Mouse (Mus musculus) ES-Bruce4 (cell line): ENCODE measurements at regions not wholly inside any gene's neighbourhood (a gene's known extent, or its start where the extent isn't known, plus 50 kb on each side); places are given as distances from the start of the nearest gene placed in this dataset.

Experiments
- H3K27ac ChIP-seq: 2 replicates; pipeline ENCODE4 v1.5.1; 2012; ENCODE audit warnings: low read length, inconsistent platforms; ENCODE audit not compliant: insufficient read depth
- H3K27me3 ChIP-seq: 2 replicates; pipeline ENCODE4 v1.6.1; 2012; ENCODE audit warnings: mild to moderate bottlenecking, low read length, inconsistent platforms; ENCODE audit not compliant: control insufficient read depth, poor library complexity, insufficient read depth, severe bottlenecking
- H3K36me3 ChIP-seq: 2 replicates; pipeline ENCODE4 v1.6.1; 2012; ENCODE audit warnings: inconsistent platforms, mild to moderate bottlenecking, low read length, moderate library complexity; ENCODE audit not compliant: control insufficient read depth, poor library complexity, insufficient read depth, severe bottlenecking
- H3K4me1 ChIP-seq: one replicate; pipeline ENCODE4 v1.8.1; 2011; ENCODE audit warnings: low read length; ENCODE audit not compliant: control insufficient read depth, insufficient read depth
- H3K4me3 ChIP-seq: 2 replicates; pipeline ENCODE4 v1.5.1; 2011; ENCODE audit warnings: low read depth, mild to moderate bottlenecking, low read length
- H3K9ac ChIP-seq: 2 replicates; pipeline ENCODE4 v1.6.1; 2012; ENCODE audit warnings: low read depth, mild to moderate bottlenecking, inconsistent platforms; ENCODE audit not compliant: poor library complexity, severe bottlenecking
- H3K9me3 ChIP-seq: replicated peaks from 2 replicates; pipeline ENCODE4 v1.6.1; 2012; ENCODE audit warnings: mild to moderate bottlenecking, low read length, inconsistent platforms; ENCODE audit not compliant: control insufficient read depth, poor library complexity, insufficient read depth, severe bottlenecking
- CTCF ChIP-seq: IDR thresholded peaks from one replicate; pipeline ENCODE4 v1.8.1; 2011; ENCODE audit warnings: low read depth, low read length
- EP300 ChIP-seq: IDR thresholded peaks from 2 replicates; pipeline ENCODE4 v1.6.1; 2011; ENCODE audit warnings: low read depth, low read length; ENCODE audit not compliant: insufficient read depth
- POLR2A ChIP-seq: IDR thresholded peaks from one replicate; pipeline ENCODE4 v1.8.1; 2011; ENCODE audit warnings: low read length; ENCODE audit not compliant: insufficient read depth

DNA sequence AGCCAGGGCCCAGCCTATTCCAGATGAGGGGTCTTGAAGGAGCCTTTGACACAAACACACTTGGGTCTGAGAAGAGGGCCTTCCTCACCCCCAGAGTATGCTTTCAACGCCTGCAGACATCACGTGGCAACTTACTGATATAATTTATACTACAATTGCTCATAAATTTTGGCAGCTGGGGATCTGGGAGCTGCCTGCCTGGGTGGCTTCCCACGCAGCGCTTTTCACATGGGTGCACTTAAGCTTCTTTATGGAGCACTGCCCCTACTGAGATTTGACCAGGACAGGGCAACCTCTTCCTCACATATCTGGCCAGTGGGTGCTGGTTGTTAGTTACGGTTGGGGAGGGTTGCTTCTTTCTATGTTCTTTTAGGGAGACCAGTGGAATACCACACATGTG is 61.6 kb downstream of the Spesp1 start:
- H3K9ac ChIP-seq, result no peak overlapping the region
- H3K27ac ChIP-seq, result no peak overlapping the region
- H3K4me1 ChIP-seq, result peaks cover 3% of the 10 kb centered on the region
- H3K27me3 ChIP-seq, result no peaks in the 10 kb centered on the region
- TF ChIP-seq CTCF (no peak), EP300 (no peak), POLR2A (no peak)
- no peaks in the 10 kb centered on the region for H3K9me3 ChIP-seq
- no peaks in the 10 kb centered on the region for H3K36me3 ChIP-seq
- H3K4me3 ChIP-seq, result no peak overlapping the region

- TF ChIP-seq CTCF (no peak), POLR2A (no peak)
- Histone ChIP-seq H3K9me3 (no peaks in the 10 kb centered on the region), H3K9ac (no peak overlapping the region), H3K4me1 (no peaks in the 10 kb centered on the region), H3K4me3 (no peak overlapping the region), H3K27me3 (no peaks in the 10 kb centered on the region), H3K36me3 (no peaks in the 10 kb centered on the region), H3K27ac (no peak overlapping the region)
Observed at GRCm38 (mm10) chr9:62215151-62215859, 66.7 kb downstream of the Spesp1 start.

- H3K27me3 ChIP-seq, result no peaks in the 10 kb centered on the region
- TF ChIP-seq CTCF, result no peak
- TF ChIP-seq EP300, result no peak
- no peak for TF ChIP-seq POLR2A
- H3K9ac ChIP-seq, result no peak overlapping the region
- H3K27ac ChIP-seq, result no peak overlapping the region
- no peak overlapping the region for H3K4me3 ChIP-seq
- H3K4me1 ChIP-seq, result no peaks in the 10 kb centered on the region
- H3K9me3 ChIP-seq, result no peaks in the 10 kb centered on the region
- no peaks in the 10 kb centered on the region for H3K36me3 ChIP-seq
Observed at GRCm38 (mm10) chr9:62214546-62214945, 67.5 kb downstream of the Spesp1 start.

- Histone ChIP-seq H3K36me3 (no peaks in the 10 kb centered on the region), H3K27me3 (no peaks in the 10 kb centered on the region), H3K4me3 (no peak overlapping the region), H3K4me1 (no peaks in the 10 kb centered on the region), H3K9me3 (no peaks in the 10 kb centered on the region), H3K27ac (no peak overlapping the region), H3K9ac (no peak overlapping the region)
- TF ChIP-seq CTCF, result no peak
- no peak for TF ChIP-seq EP300
- TF ChIP-seq POLR2A, result no peak
Observed at GRCm38 (mm10) chr9:62212615-62213014, 69.4 kb downstream of the Spesp1 start.

DNA sequence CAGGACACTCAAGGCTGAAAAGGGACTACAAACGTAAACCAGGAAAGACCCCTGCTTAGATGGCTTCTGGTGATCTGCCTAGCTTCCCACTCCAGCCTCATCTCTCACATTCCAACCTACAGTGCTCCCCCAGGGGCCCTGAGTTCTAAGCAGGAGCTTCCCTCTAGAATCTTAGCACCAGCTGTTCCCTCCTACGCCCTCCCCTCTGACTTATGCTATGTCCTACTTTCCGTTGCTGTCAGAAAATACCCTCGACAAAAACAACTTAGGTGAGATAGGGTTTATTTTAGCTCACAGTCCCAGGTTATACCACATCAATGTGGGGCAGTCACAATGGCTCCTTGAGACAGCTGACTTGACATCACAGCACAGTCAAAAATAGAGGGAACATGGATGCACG is 71.2 kb downstream of the Spesp1 start:
- no peak for TF ChIP-seq EP300
- no peak for TF ChIP-seq CTCF
- no peak for TF ChIP-seq POLR2A
- no peak overlapping the region for H3K9ac ChIP-seq

DNA sequence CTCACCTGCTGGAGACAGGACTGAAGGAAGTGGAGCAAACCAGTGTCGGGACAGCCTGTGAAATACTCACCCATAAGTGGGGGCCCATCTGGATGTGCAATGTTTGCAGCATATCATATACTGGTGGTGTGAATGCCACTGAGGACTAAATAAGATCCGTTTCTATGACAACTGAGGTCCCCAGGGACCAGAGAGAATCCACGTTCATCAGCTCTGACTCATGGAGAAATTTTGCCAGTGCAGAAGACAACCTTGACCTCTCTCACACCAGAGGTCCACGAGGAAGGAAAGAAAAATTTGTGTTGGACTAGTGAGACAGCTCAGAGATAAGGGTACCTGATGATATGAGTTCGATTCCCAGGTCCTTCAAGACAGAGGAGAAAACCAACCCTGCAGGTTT is 73.6 kb downstream of the Spesp1 start:
- TF ChIP-seq CTCF (no peak), EP300 (no peak), POLR2A (no peak)
- Histone ChIP-seq H3K4me3 (no peak overlapping the region), H3K27ac (no peak overlapping the region), H3K9ac (no peak overlapping the region), H3K4me1 (no peaks in the 10 kb centered on the region), H3K36me3 (no peaks in the 10 kb centered on the region), H3K27me3 (no peaks in the 10 kb centered on the region), H3K9me3 (peaks cover 5% of the 10 kb centered on the region)

More for the DNA sequence above, 71.2 kb downstream of the Spesp1 start:
- no peaks in the 10 kb centered on the region for H3K36me3 ChIP-seq
- peaks cover 4% of the 10 kb centered on the region for H3K9me3 ChIP-seq
- H3K4me1 ChIP-seq, result no peaks in the 10 kb centered on the region
- no peak overlapping the region for H3K27ac ChIP-seq
- H3K27me3 ChIP-seq, result no peaks in the 10 kb centered on the region
- H3K4me3 ChIP-seq, result no peak overlapping the region
